Mouse (Mus musculus) small intestine, adult 2 months (tissue): ENCODE data around the gene Map2k6. TPM values are rescaled to one million over a fixed set of nuclear protein-coding genes. Genes with fewer than 3 reads are reported as not detected.

Experiments used
- H3K27ac ChIP-seq: fragments of 200-500 bp; 2 replicates; pipeline ENCODE4 v1.5.1; 2012; ENCODE audit warnings: low read depth, low read length, control low read depth, inconsistent platforms; ENCODE audit not compliant: insufficient read depth
- H3K27me3 ChIP-seq: fragments of 200-500 bp; 2 replicates; pipeline ENCODE4 v1.6.1; 2012; ENCODE audit warnings: mild to moderate bottlenecking, moderate library complexity, low read length, inconsistent platforms; ENCODE audit not compliant: control insufficient read depth, insufficient read depth
- H3K36me3 ChIP-seq: fragments of 200-500 bp; 2 replicates; pipeline ENCODE4 v1.6.1; 2012; ENCODE audit warnings: mild to moderate bottlenecking, low read length, control low read depth, inconsistent platforms; ENCODE audit not compliant: control insufficient read depth, insufficient read depth
- H3K4me1 ChIP-seq: fragments of 200-500 bp; 2 replicates; pipeline ENCODE4 v1.6.1; 2012; ENCODE audit warnings: low read length, inconsistent platforms, mixed read lengths; ENCODE audit not compliant: control insufficient read depth, insufficient read depth, insufficient read length
- H3K4me3 ChIP-seq: fragments of 200-500 bp; 2 replicates; pipeline ENCODE4 v1.5.1; 2012; ENCODE audit warnings: low read depth, mild to moderate bottlenecking, control low read depth, inconsistent platforms, low read length, moderate library complexity
- CTCF ChIP-seq: fragments of 200-500 bp; IDR thresholded peaks from 2 replicates; pipeline ENCODE4 v1.5.1; 2012; ENCODE audit warnings: low read depth, mild to moderate bottlenecking, control low read depth, inconsistent platforms, low read length, moderate library complexity, mixed read lengths; ENCODE audit not compliant: insufficient replicate concordance, insufficient read length; ENCODE audit errors: extremely low read depth
- POLR2A ChIP-seq: fragments of 200-500 bp; IDR thresholded peaks from 2 replicates; pipeline ENCODE4 v1.6.1; 2012; ENCODE audit warnings: low read depth, mild to moderate bottlenecking, control low read depth, inconsistent platforms, low read length, moderate library complexity
- WGBS: fragments of 180-500 bp; shearing (Covaris S2); methylation state at CpG from one replicate; pipeline ENCODE4 v1.1.7; 2018; 5-methylcytosine and 5-hydroxymethylcytosine counted together
- polyA plus RNA-seq: library from polyadenylated mRNA; depleted of rRNA; stranded (reverse); fragments of >200 nt; gene quantifications from 2 replicates; pipeline ENCODE4 v1.2.3, GENCODE M21; 2012

The Map2k6 gene
- polyA plus RNA-seq, 1 experiment, result 1.5 TPM

- no peak overlapping the region for H3K4me3 ChIP-seq
- TF ChIP-seq CTCF (no peak), POLR2A (no peak)
- 0 out of 2 replicates have a peak overlapping the region, but pooled peaks have one; percentile 1 for H3K27ac ChIP-seq
- H3K36me3 ChIP-seq, result no peaks in the 10 kb centered on the region
- WGBS, result 41% methylated on average over 9 of the region's 9 CpGs
- no peaks in the 10 kb centered on the region for H3K27me3 ChIP-seq
- peaks cover 15% of the 10 kb centered on the region; the same call in 1 of the 2 replicates for H3K4me1 ChIP-seq
These were observed 64.9 kb downstream of the Map2k6 start for GRCm38 (mm10) chr11:110463801-110464200.

DNA sequence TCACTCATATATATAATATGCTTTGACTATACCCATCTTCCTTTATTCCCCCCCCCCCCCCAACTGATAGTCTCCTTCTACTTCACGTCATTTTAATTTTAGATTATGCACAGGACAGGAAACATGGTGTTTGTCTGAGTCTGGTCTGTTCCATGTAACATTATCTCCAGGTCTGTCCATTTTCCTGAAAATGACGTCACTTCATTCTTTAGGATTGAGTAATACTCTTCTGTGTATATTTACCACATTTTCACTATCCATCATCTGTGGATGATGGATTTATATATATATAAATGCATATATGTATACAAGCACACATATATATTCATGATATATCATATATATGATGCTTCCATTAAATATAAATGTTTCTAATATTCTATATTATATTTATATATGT lies 70.1 kb downstream of the Map2k6 start:
- H3K4me1 ChIP-seq, result peaks cover 6% of the 10 kb centered on the region; the same call in 1 of the 2 replicates
- no peak for TF ChIP-seq POLR2A
- TF ChIP-seq CTCF, result no peak
- 86% methylated on average over 2 of the region's 2 CpGs for WGBS

GRCm38 (mm10) chr11:110470561-110471273 lies 71.8 kb downstream of the Map2k6 start:
- 83% methylated on average over 8 of the region's 8 CpGs for WGBS
- no peak overlapping the region for H3K4me3 ChIP-seq
- TF ChIP-seq CTCF, result no peak
- no peak for TF ChIP-seq POLR2A
- H3K27me3 ChIP-seq, result no peaks in the 10 kb centered on the region
- H3K36me3 ChIP-seq, result no peaks in the 10 kb centered on the region
- no peak overlapping the region for H3K27ac ChIP-seq
- peaks cover 6% of the 10 kb centered on the region; the same call in 1 of the 2 replicates for H3K4me1 ChIP-seq

More for the DNA sequence above, 70.1 kb downstream of the Map2k6 start:
- H3K4me3 ChIP-seq, result no peak overlapping the region
- H3K27me3 ChIP-seq, result no peaks in the 10 kb centered on the region
- no peaks in the 10 kb centered on the region for H3K36me3 ChIP-seq
- no peak overlapping the region for H3K27ac ChIP-seq

DNA sequence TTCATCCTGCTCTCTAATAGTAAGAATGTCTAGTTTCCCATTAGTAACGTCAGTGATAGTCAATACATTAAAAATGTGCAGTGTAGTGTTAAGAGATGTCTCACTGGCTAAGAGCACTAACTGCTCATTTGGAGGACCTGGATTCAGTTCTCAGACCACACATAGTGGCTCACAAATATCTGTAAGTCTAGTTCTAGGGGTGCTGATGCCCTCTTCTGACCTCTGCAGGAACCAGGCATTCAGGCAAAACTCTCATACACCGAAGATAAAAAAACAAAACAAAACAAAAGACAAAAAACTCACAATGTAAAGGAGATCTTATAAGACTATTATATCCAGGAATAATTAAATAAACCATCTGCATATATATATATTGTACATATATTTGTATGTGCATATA lies 72.4 kb downstream of the Map2k6 start:
- Histone ChIP-seq H3K27me3 (no peaks in the 10 kb centered on the region), H3K36me3 (no peaks in the 10 kb centered on the region), H3K27ac (no peak overlapping the region), H3K4me1 (peaks cover 6% of the 10 kb centered on the region; the same call in 1 of the 2 replicates), H3K4me3 (no peak overlapping the region)
- no peak for TF ChIP-seq CTCF
- no peak for TF ChIP-seq POLR2A
- WGBS, result 90% methylated on average over 2 of the region's 2 CpGs

DNA sequence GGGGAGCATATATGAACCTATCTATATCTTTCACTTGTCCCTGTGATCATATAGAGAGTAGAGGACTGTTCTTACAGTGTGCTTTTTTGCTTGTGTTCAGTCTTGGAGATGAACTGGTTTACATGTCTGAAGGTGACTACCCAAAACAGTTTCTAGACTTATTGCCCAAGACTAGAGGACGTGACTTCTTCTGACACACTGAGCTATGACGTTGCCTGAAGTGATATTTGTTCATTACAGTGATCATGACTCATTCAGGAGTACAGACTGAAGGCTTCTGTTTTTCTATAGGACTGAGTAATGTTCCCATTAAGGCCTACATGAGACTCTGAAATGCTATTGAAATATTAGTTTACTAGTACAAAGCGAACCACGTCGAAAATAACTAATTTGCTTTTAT lies 73.2 kb downstream of the Map2k6 start:
- H3K27ac ChIP-seq, result no peak overlapping the region
- H3K4me3 ChIP-seq, result no peak overlapping the region
- H3K4me1 ChIP-seq, result peaks cover 4% of the 10 kb centered on the region; the same call in 1 of the 2 replicates
- no peaks in the 10 kb centered on the region for H3K36me3 ChIP-seq
- no peak for TF ChIP-seq POLR2A
- no peak for TF ChIP-seq CTCF
- WGBS, result 79% methylated on average over 5 of the region's 5 CpGs
- H3K27me3 ChIP-seq, result no peaks in the 10 kb centered on the region

DNA sequence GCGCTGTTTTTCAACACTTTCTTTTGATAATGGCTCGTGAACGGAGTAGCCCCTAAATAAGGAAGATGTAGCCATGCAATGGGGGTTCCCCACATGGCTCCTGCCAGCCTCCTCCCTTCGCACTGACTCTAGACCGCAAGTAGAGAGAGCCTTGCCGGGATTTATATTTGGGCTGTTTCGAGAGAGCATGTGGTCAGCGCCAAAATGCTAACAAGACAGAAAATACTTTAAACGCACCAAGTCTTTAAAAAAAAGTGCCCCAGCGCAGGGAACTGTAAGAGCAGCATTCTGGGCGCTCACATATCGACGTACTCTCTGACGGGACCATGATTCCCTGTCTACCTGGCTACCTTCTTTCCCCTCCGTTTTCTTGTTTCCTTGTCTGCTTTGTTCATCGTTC lies 74.6 kb downstream of the Map2k6 start:
- TF ChIP-seq CTCF, result no peak
- no peak for TF ChIP-seq POLR2A
- H3K27me3 ChIP-seq, result no peaks in the 10 kb centered on the region
- no peak overlapping the region for H3K27ac ChIP-seq
- WGBS, result 94% methylated on average over 16 of the region's 16 CpGs
- H3K36me3 ChIP-seq, result no peaks in the 10 kb centered on the region
- H3K4me3 ChIP-seq, result no peak overlapping the region
- H3K4me1 ChIP-seq, result peaks cover 14% of the 10 kb centered on the region

DNA sequence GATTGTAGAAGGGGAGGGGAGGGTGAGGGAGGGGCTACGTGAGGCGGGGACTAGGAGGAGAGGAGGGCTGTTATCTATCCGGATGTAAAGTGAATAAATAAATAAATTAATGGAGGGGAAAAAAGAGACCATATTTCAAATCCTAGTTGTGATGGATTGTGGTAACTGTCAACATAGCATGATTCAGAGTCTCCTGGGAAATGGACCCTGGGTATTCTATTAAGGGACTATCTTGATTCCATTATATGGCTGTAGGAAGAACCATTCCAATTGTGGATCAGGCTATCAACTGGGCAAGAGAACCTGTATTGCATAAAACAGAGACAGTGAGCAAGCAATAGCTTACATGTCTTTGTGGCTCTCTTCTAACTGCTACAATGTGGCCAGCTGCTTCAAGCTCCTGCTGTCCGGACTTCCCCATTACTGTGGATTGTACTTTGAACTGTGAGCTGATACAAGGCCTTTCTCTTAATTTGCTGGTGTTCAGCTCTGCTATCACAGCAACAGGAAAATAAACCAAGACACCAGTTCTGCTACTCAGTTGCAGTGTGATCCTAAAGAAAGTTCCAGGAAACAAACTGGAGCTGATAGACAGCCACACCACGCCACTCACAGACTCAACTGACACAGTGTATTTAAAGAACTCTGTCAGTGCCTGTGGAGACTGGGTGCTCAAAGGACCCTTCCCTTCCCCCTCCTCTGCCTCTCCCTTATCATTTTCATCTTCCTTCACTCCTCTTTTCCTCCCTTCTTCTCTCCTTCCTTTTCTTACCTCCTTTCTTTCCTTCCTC lies 77.6 kb downstream of the Map2k6 start:
- H3K4me3 ChIP-seq, result no peak overlapping the region
- no peaks in the 10 kb centered on the region for H3K36me3 ChIP-seq
- 25% methylated on average over 5 of the region's 5 CpGs for WGBS
- TF ChIP-seq CTCF (no peak), POLR2A (no peak)
- H3K27ac ChIP-seq, result peak overlapping the region; percentile 98
- peaks cover 16% of the 10 kb centered on the region for H3K4me1 ChIP-seq
- H3K27me3 ChIP-seq, result no peaks in the 10 kb centered on the region
